Mouse (Mus musculus) stomach, embryonic 16.5 days (tissue): ENCODE results near the gene Vwde. TPM values are rescaled to one million over a fixed set of nuclear protein-coding genes. Genes with fewer than 3 reads are reported as not detected.

Experiments
- ATAC-seq: fragments of 200-750 bp; cut with Nextera tagmentation; 2 replicates; pipeline ENCODE4 v1.8.0; 2017; ENCODE audit warnings: moderate number of reproducible peaks, moderate TSS enrichment; ENCODE audit not compliant: insufficient read depth, low FRiP score
- H3K27ac ChIP-seq: fragments of 300-500 bp; sonication (generic); 2 replicates; pipeline ENCODE4 v1.5.1; 2014; ENCODE audit warnings: low read length
- H3K27me3 ChIP-seq: fragments of 300-500 bp; sonication (generic); 2 replicates; pipeline ENCODE4 v1.6.1; 2014; ENCODE audit warnings: low read length, control low read depth, mixed read lengths; ENCODE audit not compliant: control insufficient read depth, insufficient read depth
- H3K36me3 ChIP-seq: fragments of 300-500 bp; sonication (generic); 2 replicates; pipeline ENCODE4 v1.6.1; 2014; ENCODE audit warnings: low read length; ENCODE audit not compliant: control insufficient read depth, insufficient read depth
- H3K4me1 ChIP-seq: fragments of 300-500 bp; sonication (generic); 2 replicates; pipeline ENCODE4 v1.6.1; 2014; ENCODE audit warnings: low read length, control low read depth, mixed read lengths; ENCODE audit not compliant: control insufficient read depth, insufficient read depth
- H3K4me2 ChIP-seq: fragments of 300-500 bp; sonication (generic); 2 replicates; pipeline ENCODE4 v1.6.1; 2014; ENCODE audit warnings: low read depth, low read length, mixed read lengths
- H3K4me3 ChIP-seq: fragments of 300-500 bp; sonication (generic); replicated peaks from 2 replicates; pipeline ENCODE4 v1.5.1; 2014; ENCODE audit warnings: mild to moderate bottlenecking, low read length
- H3K9ac ChIP-seq: fragments of 300-500 bp; sonication (generic); 2 replicates; pipeline ENCODE4 v1.6.1; 2014; ENCODE audit warnings: low read length
- H3K9me3 ChIP-seq: fragments of 300-500 bp; sonication (generic); replicated peaks from 2 replicates; pipeline ENCODE4 v1.6.1; 2016; ENCODE audit warnings: low read length, control low read depth; ENCODE audit not compliant: control insufficient read depth
- WGBS: fragments of 180-500 bp; shearing (Covaris S2); extraction: QIAGEN DNeasy Blood & Tissue Kit; methylation state at CpG from one replicate; pipeline ENCODE4 v1.1.7; 2014; 5-methylcytosine and 5-hydroxymethylcytosine counted together
- polyA plus RNA-seq: library from polyadenylated mRNA; unstranded; fragments of >200 nt; fragmentation: Nextera tagmentation; extraction: Ambion mirVana; gene quantifications from 2 replicates; pipeline ENCODE4 v1.2.1, GENCODE M21; 2015

Gene Vwde
- polyA plus RNA-seq, 1 experiment from 2014 or later = 0.06 TPM

GRCm38 (mm10) chr6:13159437-13159836 lies 65.3 kb downstream of the Vwde start:
- no peaks in the 10 kb centered on the region for H3K27me3 ChIP-seq

GRCm38 (mm10) chr6:13153888-13154697 lies 70.7 kb downstream of the Vwde start:
- no peaks in the 10 kb centered on the region; the same call in 1 of the 2 replicates for H3K9me3 ChIP-seq
- H3K4me3 ChIP-seq = no peak overlapping the region
- no peaks in the 10 kb centered on the region for H3K4me1 ChIP-seq
- H3K27me3 ChIP-seq = no peaks in the 10 kb centered on the region
- no peak overlapping the region for H3K9ac ChIP-seq
- H3K27ac ChIP-seq = no peak overlapping the region
- no peaks in the 10 kb centered on the region for H3K36me3 ChIP-seq
- ATAC-seq = no peak
- no peak overlapping the region for H3K4me2 ChIP-seq
- 94% methylated on average over 9 of the region's 9 CpGs for WGBS

More at GRCm38 (mm10) chr6:13159437-13159836, 65.3 kb downstream of the Vwde start:
- H3K4me1 ChIP-seq = no peaks in the 10 kb centered on the region
- no peak overlapping the region for H3K4me3 ChIP-seq
- H3K4me2 ChIP-seq = no peak overlapping the region
- no peak overlapping the region for H3K27ac ChIP-seq
- no peak overlapping the region for H3K9ac ChIP-seq
- H3K9me3 ChIP-seq = no peaks in the 10 kb centered on the region
- ATAC-seq = no peak
- 87% methylated on average over 2 of the region's 2 CpGs for WGBS
- no peaks in the 10 kb centered on the region for H3K36me3 ChIP-seq

- Histone ChIP-seq H3K4me2 (no peak overlapping the region), H3K36me3 (no peaks in the 10 kb centered on the region), H3K9ac (no peak overlapping the region), H3K9me3 (no peaks in the 10 kb centered on the region; the same call in 1 of the 2 replicates), H3K4me3 (no peak overlapping the region), H3K27me3 (no peaks in the 10 kb centered on the region), H3K27ac (no peak overlapping the region), H3K4me1 (no peaks in the 10 kb centered on the region)
- ATAC-seq = no peak
- 81% methylated on average over 1 of the region's 1 CpGs for WGBS
Observed at GRCm38 (mm10) chr6:13152062-13152640, 72.6 kb downstream of the Vwde start.

- H3K9me3 ChIP-seq = no peaks in the 10 kb centered on the region
- no peaks in the 10 kb centered on the region for H3K36me3 ChIP-seq
- H3K27me3 ChIP-seq = no peaks in the 10 kb centered on the region
- no peak overlapping the region for H3K4me2 ChIP-seq
- H3K4me3 ChIP-seq = no peak overlapping the region
- H3K9ac ChIP-seq = no peak overlapping the region
- ATAC-seq = no peak
- H3K27ac ChIP-seq = no peak overlapping the region
- WGBS = 86% methylated on average over 1 of the region's 1 CpGs
- no peaks in the 10 kb centered on the region for H3K4me1 ChIP-seq
Observed at GRCm38 (mm10) chr6:13137255-13137654, 87.5 kb downstream of the Vwde start.

- Histone ChIP-seq H3K4me1 (no peaks in the 10 kb centered on the region), H3K27ac (no peak overlapping the region), H3K4me2 (no peak overlapping the region), H3K4me3 (no peak overlapping the region), H3K9me3 (no peaks in the 10 kb centered on the region), H3K36me3 (no peaks in the 10 kb centered on the region), H3K9ac (no peak overlapping the region), H3K27me3 (no peaks in the 10 kb centered on the region)
- WGBS = 61% methylated on average over 1 of the region's 1 CpGs
- ATAC-seq = no peak
Observed at GRCm38 (mm10) chr6:13108662-13109061, 116.1 kb downstream of the Vwde start.

Other genes starting within 250 kb of the Vwde start
- gene Tmem106b, start 155.2 kb downstream of the Vwde start, polyA plus RNA-seq = 38.3 and 41.3 TPM in 2 replicates